Mouse (Mus musculus) liver, embryonic 13.5 days (tissue): Measurements from ENCODE around the gene Vsx2. TPM values are rescaled to one million over a fixed set of nuclear protein-coding genes. Genes with fewer than 3 reads are reported as not detected.
A peak's percentile ranks its signal among the peaks of the same experiment; 100 is the strongest.

ENCODE experiments used
- ATAC-seq: fragments of 200-750 bp; cut with Nextera tagmentation; 2 replicates; pipeline ENCODE4 v1.8.0; 2017; ENCODE audit warnings: low read depth, mild to moderate bottlenecking, moderate number of reproducible peaks, moderate library complexity
- DNase-seq: peaks from one replicate; pipeline ENCODE4 v3.0.0; 2022
- H3K27ac ChIP-seq: fragments of 300-500 bp; sonication (generic); 2 replicates; pipeline ENCODE4 v1.5.1; 2015; ENCODE audit warnings: moderate library complexity, mild to moderate bottlenecking, inconsistent platforms
- H3K27me3 ChIP-seq: fragments of 300-500 bp; sonication (generic); 2 replicates; pipeline ENCODE4 v1.6.1; 2015; ENCODE audit warnings: mild to moderate bottlenecking, inconsistent platforms
- H3K36me3 ChIP-seq: fragments of 300-500 bp; sonication (generic); 2 replicates; pipeline ENCODE4 v1.6.1; 2015; ENCODE audit warnings: mild to moderate bottlenecking, inconsistent platforms
- H3K4me1 ChIP-seq: fragments of 300-500 bp; sonication (generic); replicated peaks from 2 replicates; pipeline ENCODE4 v1.6.1; 2015; ENCODE audit warnings: inconsistent platforms
- H3K4me2 ChIP-seq: fragments of 300-500 bp; sonication (generic); 2 replicates; pipeline ENCODE4 v1.6.1; 2015; ENCODE audit warnings: inconsistent platforms, mild to moderate bottlenecking, moderate library complexity
- H3K4me3 ChIP-seq: fragments of 300-500 bp; sonication (generic); replicated peaks from 2 replicates; pipeline ENCODE4 v1.5.1; 2015; ENCODE audit warnings: mild to moderate bottlenecking, inconsistent platforms
- H3K9ac ChIP-seq: fragments of 300-500 bp; sonication (generic); 2 replicates; pipeline ENCODE4 v1.6.1; 2015; ENCODE audit warnings: mild to moderate bottlenecking, inconsistent platforms
- H3K9me3 ChIP-seq: fragments of 300-500 bp; sonication (generic); replicated peaks from 2 replicates; pipeline ENCODE4 v1.6.1; 2016; ENCODE audit warnings: inconsistent platforms
- WGBS: fragments of 180-500 bp; shearing (Covaris S2); methylation state at CpG from one replicate; pipeline ENCODE4 v1.1.7; 2015; ENCODE audit not compliant: insufficient replicate concordance; 5-methylcytosine and 5-hydroxymethylcytosine counted together
- polyA plus RNA-seq: library from polyadenylated mRNA; unstranded; fragments of >200 nt; fragmentation: Nextera tagmentation; extraction: Ambion mirVana; gene quantifications from 2 replicates; pipeline ENCODE4 v1.2.1, GENCODE M21; 2015

The Vsx2 gene
- polyA plus RNA-seq, 1 experiment from 2014 or later: not detected

DNA sequence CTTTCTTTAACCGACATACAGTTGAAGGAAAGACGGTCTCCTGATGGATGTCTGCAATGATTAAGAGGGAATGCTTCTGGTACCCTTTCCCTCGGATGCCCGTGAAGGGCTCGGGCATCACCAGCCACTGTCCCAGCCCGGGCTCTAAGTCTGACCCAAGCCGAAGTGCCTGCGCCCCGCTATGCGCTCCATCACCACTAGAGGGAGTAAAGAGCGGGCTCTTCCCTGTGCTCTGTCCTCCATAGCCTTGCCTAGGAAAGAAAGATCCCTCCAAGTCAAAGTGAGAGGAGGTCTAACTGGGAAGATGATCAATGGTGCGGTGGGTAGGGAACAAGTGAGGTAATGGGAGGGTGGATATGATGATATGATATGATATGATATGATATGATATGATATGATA, 23.5 kb upstream of the Vsx2 start:
- peaks cover 4% of the 10 kb centered on the region; the same call in 1 of the 2 replicates for H3K27me3 ChIP-seq
- no peak overlapping the region for H3K27ac ChIP-seq
- peak; percentile 31 for DNase-seq
- H3K9me3 ChIP-seq: no peaks in the 10 kb centered on the region
- WGBS: 4% methylated on average over 12 of the region's 12 CpGs
- H3K36me3 ChIP-seq: no peaks in the 10 kb centered on the region
- H3K9ac ChIP-seq: no peak overlapping the region
- H3K4me1 ChIP-seq: no peaks in the 10 kb centered on the region
- no peak overlapping the region for H3K4me3 ChIP-seq
- H3K4me2 ChIP-seq: no peak overlapping the region
- ATAC-seq: peak; percentile 61; the same call in 1 of the 2 replicates

DNA sequence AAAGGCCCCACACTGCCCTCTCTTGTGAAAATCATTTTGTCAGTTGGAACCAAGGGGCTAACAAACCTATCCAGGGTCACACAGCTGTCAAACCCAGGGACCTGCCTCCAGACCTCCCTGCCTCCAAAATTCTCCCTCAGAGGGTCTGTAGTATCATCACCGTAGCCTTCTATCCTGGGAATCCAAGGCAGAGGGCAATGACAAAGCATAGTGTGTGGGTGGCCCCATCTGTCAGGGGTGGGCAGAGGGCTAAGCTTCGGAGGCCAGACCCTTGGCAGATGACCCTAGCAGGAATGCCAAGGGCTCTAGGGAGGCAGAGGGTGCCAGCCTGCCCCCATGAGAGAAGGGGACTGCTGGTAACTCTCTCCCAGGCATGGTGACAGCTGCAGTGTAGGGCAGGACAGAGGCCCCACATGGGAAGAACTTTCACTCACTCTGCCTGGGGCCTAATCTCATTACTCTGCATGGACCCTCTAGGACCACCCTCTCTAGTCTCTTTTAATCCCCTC, 22.9 kb upstream of the Vsx2 start:
- no peak for ATAC-seq
- H3K4me3 ChIP-seq: no peak overlapping the region
- 64% methylated on average over 2 of the region's 2 CpGs for WGBS
- no peaks in the 10 kb centered on the region for H3K36me3 ChIP-seq
- DNase-seq: no peak
- no peak overlapping the region for H3K4me2 ChIP-seq
- H3K9ac ChIP-seq: no peak overlapping the region
- no peaks in the 10 kb centered on the region for H3K4me1 ChIP-seq
- no peaks in the 10 kb centered on the region for H3K9me3 ChIP-seq
- H3K27me3 ChIP-seq: peaks cover 4% of the 10 kb centered on the region; the same call in 1 of the 2 replicates
- no peak overlapping the region for H3K27ac ChIP-seq

DNA sequence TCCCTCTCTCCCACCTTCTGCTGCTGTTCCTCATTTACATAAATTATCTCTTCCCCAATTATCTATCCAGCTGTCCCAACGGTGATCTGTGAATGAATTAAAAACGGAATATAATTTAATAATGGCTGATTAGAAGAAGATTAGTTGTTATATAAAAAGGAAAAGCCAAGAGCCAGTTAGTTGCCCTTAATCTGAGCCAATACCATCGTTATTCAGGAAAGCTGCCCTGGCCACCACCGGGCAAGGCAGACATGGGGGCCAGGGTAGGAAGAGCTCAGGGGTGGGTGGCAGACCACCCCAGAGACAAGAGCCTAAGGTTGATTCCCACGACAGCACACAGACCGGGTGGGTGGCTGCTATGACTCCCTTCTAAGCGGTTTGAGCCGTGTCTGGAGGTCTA, 21.3 kb upstream of the Vsx2 start:
- Histone ChIP-seq H3K27me3 (peaks cover 4% of the 10 kb centered on the region; the same call in 1 of the 2 replicates), H3K4me3 (no peak overlapping the region), H3K36me3 (no peaks in the 10 kb centered on the region), H3K4me2 (no peak overlapping the region), H3K27ac (no peak overlapping the region), H3K9ac (no peak overlapping the region), H3K9me3 (no peaks in the 10 kb centered on the region), H3K4me1 (no peaks in the 10 kb centered on the region)
- ATAC-seq: no peak
- DNase-seq: no peak
- 52% methylated on average over 8 of the region's 8 CpGs for WGBS

DNA sequence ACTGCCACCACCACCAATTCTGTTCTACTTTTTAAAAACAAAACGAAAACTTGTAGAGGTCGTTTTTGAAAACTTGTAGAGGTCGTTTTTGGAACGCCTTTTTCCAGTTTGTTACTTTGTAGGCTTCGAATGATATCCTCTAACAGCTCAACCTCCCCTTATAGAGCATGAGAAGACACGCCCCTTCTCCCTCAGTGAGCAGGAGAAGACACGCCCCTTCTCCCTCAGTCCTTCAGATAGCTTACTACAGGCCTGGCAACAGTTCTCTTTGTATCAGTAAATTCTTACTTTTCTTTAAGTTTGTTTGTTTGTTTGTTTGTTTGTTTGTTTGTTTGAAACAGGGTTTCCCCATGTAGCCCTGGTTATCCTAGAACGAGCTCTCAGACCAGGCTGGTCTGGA, 14.3 kb upstream of the Vsx2 start:
- Histone ChIP-seq H3K27ac (no peak overlapping the region), H3K4me1 (no peaks in the 10 kb centered on the region), H3K36me3 (no peaks in the 10 kb centered on the region), H3K27me3 (no peaks in the 10 kb centered on the region), H3K9ac (no peak overlapping the region), H3K4me2 (no peak overlapping the region), H3K4me3 (no peak overlapping the region), H3K9me3 (no peaks in the 10 kb centered on the region)
- no peak for DNase-seq
- 46% methylated on average over 8 of the region's 8 CpGs for WGBS
- ATAC-seq: no peak

DNA sequence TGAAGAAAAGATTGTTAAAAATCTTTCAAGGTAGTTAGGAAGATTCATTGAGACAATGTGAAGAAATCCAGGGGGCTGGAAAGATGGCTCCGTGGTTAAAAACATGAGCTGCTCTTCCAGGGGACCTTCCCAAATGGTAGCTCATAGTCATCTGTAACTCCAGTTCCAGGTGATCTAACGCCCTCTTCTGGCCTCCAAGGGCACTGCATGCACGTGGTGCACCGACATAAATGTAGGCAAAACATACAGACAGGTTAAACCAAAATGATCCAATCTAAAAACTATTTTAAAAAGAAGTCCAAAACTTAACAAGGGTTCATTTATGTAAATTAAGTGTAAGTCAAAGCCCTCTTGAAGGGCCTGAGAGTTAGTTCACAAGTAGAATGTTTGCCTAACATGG, 7.0 kb upstream of the Vsx2 start:
- H3K27ac ChIP-seq: no peak overlapping the region
- H3K27me3 ChIP-seq: peaks cover 38% of the 10 kb centered on the region
- ATAC-seq (no peak), DNase-seq (no peak)
- no peak overlapping the region for H3K4me3 ChIP-seq
- H3K4me1 ChIP-seq: no peaks in the 10 kb centered on the region
- H3K4me2 ChIP-seq: no peak overlapping the region
- H3K9ac ChIP-seq: no peak overlapping the region
- 39% methylated on average over 4 of the region's 4 CpGs for WGBS
- H3K9me3 ChIP-seq: no peaks in the 10 kb centered on the region
- no peaks in the 10 kb centered on the region for H3K36me3 ChIP-seq

DNA sequence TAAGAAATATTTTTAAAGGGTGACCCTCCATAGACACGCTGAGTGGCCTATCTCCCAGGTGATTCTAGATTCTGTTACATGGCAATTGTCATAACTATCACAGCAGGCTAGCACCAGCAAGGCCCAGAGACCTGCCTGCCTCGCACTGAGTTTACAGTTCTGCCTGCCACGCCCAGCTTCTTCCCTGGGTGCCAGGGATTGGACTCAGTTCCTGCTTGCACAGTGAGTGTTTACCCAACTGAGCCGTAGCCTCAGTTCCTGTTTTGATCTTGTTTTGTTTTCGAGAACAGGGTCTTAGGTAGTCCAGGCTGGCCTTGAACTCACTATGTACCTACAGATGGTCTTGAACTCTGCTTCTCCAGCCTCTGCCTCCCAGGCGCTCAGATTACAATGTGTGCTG, 2.0 kb upstream of the Vsx2 start:
- Histone ChIP-seq H3K9me3 (no peaks in the 10 kb centered on the region), H3K4me3 (no peak overlapping the region), H3K4me1 (no peaks in the 10 kb centered on the region), H3K9ac (no peak overlapping the region), H3K4me2 (no peak overlapping the region), H3K27me3 (peaks cover 88% of the 10 kb centered on the region), H3K36me3 (no peaks in the 10 kb centered on the region), H3K27ac (no peak overlapping the region)
- no peak for DNase-seq
- no peak for ATAC-seq
- WGBS: 50% methylated on average over 6 of the region's 6 CpGs

DNA sequence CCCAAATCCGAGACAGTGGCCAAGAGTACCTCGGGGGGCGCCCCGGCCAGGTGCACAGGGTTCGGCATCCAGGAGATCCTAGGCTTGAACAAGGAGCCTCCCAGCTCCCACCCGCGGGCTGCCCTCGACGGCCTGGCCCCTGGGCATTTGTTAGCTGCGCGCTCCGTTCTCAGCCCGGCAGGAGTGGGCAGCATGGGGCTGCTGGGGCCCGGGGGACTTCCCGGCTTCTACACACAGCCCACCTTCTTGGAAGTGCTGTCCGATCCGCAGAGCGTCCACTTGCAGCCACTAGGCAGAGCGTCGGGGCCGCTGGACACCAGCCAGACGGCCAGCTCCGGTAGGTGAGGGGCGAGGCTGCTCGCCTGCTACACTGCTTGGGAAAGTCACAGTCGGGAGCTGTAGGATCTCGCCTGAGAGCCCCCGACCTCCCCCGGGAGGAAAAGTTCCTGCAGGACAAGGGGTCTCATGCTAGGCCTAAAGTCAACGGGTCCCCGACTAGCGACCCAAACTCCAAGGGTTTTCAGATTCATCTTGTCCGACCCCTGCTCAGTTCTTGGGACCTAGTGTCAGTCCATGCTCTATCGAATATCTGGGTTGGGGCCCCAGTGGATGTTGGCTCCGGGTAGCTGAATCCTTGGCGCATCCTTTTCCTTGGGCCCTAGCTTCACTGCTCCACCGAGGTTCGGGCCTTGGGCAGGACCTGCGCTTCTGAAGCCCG, 573 bp downstream of the Vsx2 start:
- no peak overlapping the region for H3K9ac ChIP-seq
- ATAC-seq: no peak
- H3K27ac ChIP-seq: no peak overlapping the region
- no peaks in the 10 kb centered on the region for H3K36me3 ChIP-seq
- H3K9me3 ChIP-seq: no peaks in the 10 kb centered on the region
- no peak overlapping the region for H3K4me2 ChIP-seq
- 2% methylated on average over 40 of the region's 40 CpGs for WGBS
- H3K4me1 ChIP-seq: no peaks in the 10 kb centered on the region
- no peak overlapping the region; the same call in 1 of the 2 replicates for H3K4me3 ChIP-seq
- H3K27me3 ChIP-seq: peaks cover 93% of the 10 kb centered on the region
- DNase-seq: no peak

DNA sequence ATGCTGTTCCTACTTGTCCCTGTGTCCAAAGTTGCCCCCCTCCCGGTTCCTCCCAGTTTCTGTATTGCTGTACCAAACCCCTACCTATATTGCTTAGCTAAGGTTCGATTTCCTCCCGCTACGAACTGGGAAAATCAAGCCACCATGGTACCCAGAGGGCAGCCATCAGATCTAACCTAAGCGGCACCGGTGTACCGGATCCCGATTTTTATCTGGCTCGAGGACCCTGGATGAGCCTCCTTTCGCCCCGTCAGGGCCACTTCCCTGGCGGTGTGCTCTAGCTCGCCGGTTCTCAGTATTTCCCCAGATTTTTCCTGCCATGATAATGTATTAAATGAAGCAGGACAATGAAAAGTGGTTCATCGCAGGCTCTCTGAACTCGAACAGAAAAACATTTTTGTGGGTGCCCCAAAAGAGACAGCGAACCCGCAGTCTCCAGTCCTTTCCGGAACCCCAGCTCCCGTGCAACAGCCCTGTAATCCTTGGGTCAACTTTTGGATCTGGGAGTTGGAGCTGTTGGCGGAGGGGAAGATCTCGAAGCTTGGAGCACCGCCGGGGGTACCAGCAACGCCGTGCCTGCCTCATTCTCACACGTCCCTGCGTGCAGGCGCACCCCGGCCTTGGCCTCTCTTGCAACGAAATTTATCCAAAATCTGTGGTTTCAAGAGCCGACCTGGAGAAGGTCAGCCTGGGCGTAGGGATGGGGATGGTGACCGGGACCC, 1.3 kb downstream of the Vsx2 start:
- Histone ChIP-seq H3K27ac (no peak overlapping the region), H3K9ac (no peak overlapping the region), H3K4me2 (no peak overlapping the region), H3K27me3 (peaks cover 97% of the 10 kb centered on the region), H3K4me3 (no peak overlapping the region), H3K36me3 (no peaks in the 10 kb centered on the region), H3K4me1 (no peaks in the 10 kb centered on the region), H3K9me3 (no peaks in the 10 kb centered on the region)
- no peak for DNase-seq
- ATAC-seq: no peak
- 3% methylated on average over 34 of the region's 34 CpGs for WGBS

DNA sequence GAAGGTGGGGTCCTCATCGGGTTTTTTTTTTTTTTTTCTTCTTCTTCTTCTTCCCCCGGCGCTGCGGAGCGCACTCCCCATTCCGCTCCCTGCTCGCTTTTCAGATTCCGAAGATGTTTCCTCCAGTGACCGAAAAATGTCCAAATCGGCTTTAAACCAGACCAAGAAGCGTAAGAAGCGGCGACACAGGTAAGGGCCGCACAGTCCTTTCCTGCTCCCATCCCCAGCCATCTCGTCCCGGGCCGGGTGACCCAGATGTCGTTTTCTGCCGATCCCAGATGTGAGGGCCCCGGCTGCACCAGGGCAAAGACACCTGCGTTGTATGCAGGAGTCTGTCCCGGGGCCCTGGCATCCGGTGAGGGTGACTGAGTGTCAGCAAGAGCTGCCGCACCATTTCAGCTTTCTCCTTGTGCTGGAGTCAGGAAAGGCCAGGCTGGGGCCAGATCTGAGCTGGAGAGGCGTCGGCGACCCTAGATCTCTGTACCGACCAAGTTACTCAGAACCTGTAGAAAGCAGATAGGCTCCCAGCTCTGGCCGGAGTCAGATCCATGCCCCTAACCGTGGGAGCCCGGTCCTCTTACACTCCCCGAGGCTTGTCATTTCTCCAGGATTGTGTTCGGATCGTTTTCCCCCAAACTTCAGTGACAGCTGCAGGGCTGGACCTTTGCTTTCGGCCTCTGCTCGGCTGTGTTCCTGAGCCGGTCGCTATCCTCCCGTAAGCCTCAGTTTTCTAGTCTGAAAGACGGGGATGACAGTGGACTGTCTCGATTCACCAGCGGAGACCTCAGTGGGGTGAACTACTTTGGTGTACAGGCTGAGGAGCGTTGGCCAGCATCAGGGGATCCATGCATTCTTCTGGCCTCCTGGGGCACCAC, 2.1 kb downstream of the Vsx2 start:
- WGBS: 3% methylated on average over 43 of the region's 43 CpGs
- Histone ChIP-seq H3K27ac (no peak overlapping the region), H3K4me3 (no peak overlapping the region), H3K27me3 (peaks cover 90% of the 10 kb centered on the region), H3K4me2 (no peak overlapping the region), H3K36me3 (no peaks in the 10 kb centered on the region), H3K4me1 (no peaks in the 10 kb centered on the region), H3K9ac (no peak overlapping the region), H3K9me3 (no peaks in the 10 kb centered on the region)
- ATAC-seq (no peak), DNase-seq (no peak)

DNA sequence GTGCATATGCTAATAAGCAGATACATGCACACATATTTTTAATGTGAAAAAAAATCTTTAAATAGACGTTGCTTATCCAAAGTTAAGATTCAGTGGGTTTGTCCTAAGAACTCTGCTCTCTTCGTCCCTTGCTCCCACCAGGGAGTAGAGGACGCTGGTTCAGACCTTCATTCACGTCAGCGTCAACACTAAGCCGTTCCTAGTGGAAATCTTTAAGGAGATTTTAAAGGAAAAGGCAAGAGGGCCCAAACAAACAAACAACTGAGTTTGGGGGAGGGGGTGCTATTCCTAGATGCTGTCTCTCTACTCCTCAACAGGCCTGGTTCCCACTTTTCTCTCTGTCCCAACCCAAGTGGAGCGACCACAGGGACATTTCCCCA, 2.8 kb downstream of the Vsx2 start:
- Histone ChIP-seq H3K27me3 (peaks cover 90% of the 10 kb centered on the region), H3K9me3 (no peaks in the 10 kb centered on the region), H3K4me2 (no peak overlapping the region), H3K27ac (no peak overlapping the region), H3K9ac (no peak overlapping the region), H3K36me3 (no peaks in the 10 kb centered on the region), H3K4me3 (no peak overlapping the region), H3K4me1 (no peaks in the 10 kb centered on the region)
- 6% methylated on average over 7 of the region's 7 CpGs for WGBS
- ATAC-seq (no peak), DNase-seq (no peak)

DNA sequence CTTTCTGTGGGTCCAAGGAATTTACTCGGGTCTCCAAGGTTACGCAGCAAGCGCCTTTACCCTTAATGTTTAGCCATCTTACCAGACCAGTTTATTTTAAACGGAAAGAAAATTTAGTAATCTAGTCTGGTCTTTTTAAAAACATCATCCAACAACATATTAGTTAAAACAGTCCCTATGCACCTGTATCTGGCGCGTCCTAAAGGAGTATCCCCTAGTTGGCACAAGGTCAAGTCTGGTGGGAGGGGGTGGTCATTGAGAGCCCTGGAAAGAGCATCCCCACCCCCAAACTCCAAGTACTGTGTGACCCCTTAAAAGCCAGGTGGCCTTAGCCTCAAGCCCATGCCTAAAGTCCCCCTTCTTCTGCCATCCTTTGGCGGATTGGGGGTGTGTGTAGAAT, 3.5 kb downstream of the Vsx2 start:
- Histone ChIP-seq H3K36me3 (no peaks in the 10 kb centered on the region), H3K4me1 (no peaks in the 10 kb centered on the region), H3K27ac (no peak overlapping the region), H3K9ac (no peak overlapping the region), H3K4me3 (no peak overlapping the region), H3K4me2 (no peak overlapping the region), H3K27me3 (peaks cover 90% of the 10 kb centered on the region), H3K9me3 (no peaks in the 10 kb centered on the region)
- 16% methylated on average over 7 of the region's 7 CpGs for WGBS
- no peak for ATAC-seq
- DNase-seq: no peak
